Mouse (Mus musculus) skeletal muscle tissue, adult 2 months (tissue): ENCODE results near the gene Fam83e.

Experiments used
- DNase-seq: peaks from one replicate; pipeline ENCODE4 v3.0.0-alpha.2; 2012; ENCODE audit warnings: low read depth, low spot score

Fam83e gene

DNA sequence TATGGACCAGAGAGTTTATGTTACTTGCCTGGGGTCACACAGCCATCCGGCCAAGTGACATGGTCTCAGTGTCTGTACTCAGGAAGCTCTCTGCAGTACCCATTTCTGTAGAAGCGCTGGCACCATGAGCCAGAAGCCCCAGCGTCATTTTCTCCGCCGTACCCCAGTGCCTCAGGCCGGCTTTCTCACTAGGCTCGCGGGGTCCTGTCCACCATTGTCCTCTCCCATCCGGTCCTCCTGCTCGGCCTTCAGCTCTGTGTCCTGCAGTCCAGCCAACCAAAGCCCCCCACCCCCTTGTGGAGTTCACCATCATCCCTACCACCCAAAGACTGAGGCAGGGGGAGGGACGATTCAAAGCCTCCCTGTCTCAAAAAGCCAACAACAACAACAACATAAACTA lies 19.4 kb upstream of the Fam83e start:
- no peak for DNase-seq

DNA sequence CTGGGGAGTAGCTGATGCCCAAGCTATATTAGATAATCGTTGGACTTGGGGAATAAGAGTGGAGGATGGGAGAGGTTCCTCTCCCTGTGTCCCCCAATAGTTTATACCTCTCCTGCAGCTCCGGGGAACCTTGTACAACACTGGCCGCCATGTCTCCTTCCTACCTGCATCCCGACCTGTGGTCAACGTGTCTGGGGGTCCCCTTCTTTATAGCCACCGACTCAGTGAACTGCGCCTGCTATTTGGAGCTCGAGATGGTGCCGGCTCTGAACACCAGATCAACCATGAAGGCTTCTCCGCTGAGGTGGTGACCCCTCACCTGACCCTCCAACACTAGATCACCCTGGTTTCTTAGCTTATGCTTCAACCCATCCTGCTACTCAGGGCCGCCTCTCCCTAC lies 18.7 kb upstream of the Fam83e start:
- DNase-seq = no peak

DNA sequence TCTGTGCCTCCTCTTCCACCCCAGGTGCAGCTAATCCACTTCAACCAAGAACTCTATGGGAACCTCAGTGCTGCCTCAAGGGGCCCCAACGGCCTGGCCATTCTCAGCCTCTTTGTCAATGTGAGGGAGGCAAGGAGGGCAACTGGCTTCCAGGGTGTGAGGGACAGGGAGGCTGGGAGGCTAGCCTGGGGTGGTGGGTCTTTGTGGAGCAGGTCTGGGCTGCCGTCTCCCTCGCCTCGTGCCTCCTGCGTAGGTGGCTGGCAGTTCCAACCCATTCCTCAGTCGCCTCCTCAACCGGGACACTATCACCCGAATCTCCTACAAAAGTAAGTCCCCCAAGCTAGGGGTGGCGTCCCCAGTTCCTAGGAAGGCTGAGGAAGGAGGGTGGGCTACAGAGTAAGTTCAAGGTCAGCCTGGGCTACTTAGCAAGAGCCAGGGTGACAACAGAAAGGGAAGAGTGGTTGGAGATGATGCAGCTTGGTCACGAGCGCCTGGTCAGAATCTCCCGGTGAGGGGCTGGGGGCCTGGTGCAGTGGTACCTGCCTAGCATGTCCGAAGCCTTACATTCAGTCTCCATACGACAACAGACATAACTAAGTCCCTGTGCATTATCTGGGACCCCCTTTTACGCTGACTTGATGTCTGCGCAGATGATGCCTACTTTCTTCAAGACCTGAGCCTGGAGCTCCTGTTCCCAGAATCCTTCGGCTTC lies 18.0 kb upstream of the Fam83e start:
- no peak for DNase-seq

DNA sequence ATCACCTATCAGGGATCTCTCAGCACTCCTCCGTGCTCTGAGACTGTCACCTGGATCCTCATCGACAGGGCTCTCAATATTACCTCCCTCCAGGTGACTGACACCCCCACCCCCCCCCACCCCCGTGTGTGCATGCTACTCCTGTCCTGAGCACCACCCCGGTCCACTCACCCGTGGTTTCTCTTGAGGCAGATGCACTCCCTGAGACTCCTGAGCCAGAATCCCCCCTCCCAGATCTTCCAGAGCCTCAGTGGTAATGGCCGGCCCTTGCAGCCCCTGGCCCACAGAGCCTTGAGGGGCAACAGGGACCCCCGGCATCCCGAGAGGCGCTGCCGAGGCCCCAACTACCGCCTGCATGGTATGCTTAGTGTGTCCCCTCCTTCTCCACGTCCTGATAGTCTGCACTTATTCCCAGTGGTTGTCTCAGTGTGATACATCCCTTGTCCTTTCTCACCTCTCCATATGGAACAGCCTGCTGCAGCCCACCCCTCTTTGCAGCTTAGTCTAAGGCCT lies 17.4 kb upstream of the Fam83e start:
- DNase-seq = no peak

DNA sequence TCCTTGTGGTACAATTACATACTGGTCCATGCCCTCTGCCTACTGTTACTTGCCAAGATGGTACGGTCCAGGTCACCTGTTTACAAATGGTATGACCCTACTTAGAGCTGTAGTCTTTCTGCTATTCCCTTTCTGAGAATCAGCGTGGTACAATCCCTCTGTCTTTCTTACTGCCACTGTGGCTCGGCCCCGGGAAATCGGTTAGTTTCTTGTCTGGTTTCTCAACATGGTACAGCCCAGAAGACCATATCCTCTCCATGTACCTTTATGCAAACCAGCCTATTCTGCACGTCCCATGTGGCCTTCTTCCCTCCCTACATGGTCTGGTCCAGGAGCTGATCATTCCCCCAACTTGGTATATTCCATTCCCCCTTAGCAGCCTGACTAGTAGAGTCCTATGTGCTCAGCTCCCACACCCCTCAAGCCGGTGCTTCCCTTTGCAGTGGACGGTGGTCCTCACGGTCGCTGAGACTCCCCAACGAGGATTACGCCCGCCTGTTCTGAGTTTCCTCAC lies 16.9 kb upstream of the Fam83e start:
- DNase-seq = peak; percentile 95

DNA sequence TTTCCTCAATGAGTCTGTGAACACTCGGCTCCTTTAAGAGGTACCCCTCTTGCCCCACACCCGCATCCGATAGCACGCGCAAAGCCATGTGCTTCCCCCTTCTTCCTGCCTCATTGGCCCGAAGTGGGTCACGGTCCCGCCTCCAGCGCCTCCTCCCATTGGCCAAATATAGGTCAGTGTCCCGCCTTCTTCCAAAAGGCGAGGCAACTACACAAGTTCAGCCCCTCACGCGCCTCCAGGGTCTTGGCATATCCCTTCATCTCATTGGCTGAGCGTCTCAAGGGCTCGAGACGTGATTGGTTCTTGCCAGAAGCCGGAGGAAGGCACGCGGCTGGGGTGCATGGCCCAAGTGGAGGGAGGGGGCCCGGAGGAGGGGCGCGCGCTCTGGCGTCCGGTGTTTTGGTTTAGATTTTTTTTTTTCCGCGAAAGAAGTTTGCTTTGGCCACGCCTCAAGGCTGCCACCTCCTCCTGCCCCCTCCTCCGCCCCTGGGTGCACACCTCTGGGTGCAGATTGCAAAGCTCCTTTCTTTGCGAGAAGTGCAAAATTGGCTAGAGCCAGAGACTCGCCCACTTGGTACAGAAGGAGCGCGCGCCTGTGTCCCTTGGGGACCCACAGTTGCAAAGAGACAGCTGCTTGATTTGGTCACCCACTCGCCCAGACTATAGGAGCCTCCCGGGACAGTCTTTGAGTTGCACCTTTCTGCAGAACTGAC lies 16.1 kb upstream of the Fam83e start, which contains the start of gene Dbp:
TSS of gene Dbp (plus strand) at position 359 of the 713 bp plus-strand sequence.
- peak; percentile 100 for DNase-seq

DNA sequence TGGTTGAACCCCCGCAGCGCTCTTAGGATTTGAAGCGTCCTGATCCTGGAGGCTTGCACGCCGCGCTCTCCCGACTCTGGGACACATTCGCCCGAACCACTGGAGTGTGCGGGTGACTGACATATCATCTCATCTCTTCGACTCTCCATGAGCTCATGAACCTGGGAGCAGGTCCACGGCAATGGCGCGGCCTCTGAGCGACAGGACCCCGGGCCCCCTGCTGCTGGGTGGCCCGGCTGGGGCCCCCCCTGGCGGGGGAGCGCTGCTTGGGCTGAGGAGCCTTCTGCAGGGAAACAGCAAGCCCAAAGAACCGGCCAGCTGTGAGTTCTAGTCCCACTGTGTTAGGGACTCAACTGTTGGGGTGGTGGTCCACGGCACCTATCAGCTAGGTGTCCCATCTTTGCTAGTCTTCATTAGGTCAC lies 15.6 kb upstream of the Fam83e start:
- DNase-seq = no peak

DNA sequence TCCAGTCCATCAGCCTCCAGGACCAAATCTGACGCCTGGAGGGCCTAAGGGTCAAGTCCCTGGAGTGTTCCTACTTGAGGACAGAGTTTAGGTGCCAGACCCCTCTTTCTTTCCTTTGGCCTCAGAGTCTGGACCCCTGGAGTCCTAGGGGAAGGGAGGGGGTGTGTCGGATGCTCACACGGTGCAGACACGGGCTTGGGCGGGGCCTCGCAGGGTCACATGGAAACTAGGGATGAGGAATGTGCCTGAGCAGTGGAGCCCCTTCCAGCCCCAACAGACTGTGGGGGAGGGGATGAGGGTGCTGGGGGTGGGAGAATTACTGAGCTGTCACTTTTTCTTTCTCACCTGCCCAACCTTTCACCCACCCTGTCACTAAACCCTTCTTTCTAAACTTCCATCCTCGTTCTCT lies 15.1 kb upstream of the Fam83e start:
- peak; percentile 97 for DNase-seq

DNA sequence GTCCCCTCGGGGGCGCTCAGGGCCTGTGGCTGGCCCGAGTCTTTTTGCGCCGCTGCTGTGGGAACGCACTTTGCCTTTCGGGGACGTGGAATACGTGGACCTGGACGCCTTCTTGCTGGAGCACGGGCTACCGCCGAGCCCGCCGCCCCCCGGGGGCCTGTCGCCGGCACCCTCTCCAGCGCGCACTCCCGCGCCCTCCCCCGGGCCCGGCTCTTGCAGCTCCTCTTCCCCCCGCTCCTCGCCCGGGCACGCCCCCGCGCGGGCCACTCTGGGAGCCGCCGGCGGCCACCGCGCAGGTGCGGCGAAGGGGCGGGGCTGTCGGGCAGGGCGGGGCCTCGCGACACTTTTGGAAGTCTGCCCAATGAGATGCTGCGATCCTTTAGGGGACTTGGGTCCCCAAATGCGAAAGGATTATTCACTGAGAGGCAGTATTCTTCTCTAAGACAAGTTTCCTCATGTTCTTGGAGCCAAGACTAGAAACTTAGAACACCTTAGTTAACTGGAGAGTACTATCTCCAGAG lies 14.2 kb upstream of the Fam83e start:
- DNase-seq = peak; percentile 96

DNA sequence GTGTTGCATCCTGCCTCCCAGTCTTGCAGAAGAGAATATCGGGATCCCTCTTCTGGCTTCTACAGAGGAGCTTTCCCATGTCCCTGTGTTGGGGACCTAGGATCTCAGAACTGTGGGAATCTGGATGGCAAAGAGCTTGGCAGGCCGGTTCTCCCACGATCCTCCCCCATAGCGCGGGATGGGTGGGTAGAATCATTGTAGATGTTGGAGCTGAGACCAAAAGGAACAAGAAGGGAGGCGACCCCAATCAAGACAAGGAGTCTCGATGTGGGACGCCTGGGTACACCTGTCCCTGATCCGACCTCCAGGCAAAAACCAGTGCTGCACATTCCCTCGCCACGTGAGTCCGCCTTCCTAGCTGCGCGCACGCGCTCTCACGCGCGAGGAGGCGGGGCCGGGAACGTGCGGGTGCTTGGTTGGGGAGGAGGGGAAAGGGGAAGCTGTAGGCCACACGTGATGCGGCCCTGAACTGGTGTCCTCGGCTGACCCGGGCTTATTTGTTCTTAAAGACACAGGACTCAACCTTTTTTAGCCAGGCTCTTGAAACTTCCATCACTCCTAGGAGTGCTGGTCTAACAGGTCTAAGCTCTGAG lies 13.5 kb upstream of the Fam83e start:
- peak; percentile 99 for DNase-seq

DNA sequence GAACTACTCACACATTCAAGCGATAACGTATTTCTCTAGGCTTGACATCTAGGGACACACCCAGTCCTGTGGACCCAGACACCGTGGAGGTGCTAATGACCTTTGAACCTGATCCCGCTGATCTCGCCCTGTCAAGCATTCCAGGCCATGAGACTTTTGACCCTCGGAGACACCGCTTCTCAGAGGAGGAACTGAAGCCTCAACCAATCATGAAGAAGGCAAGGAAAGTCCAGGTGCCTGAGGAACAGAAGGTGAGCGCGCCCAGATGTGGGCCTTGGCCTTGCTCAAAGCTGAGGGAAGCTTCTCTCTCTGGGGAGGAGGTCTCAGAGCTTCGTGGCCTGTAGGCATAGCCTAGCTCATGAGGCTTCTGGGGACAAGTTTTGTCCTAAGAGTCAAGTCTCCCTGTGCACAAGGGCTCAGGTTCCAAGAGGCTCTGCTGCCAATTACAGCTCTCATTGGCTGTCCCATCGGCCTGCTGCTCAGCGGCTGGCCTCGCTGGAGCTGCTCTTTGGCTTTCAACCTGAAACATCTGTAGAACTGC lies 12.7 kb upstream of the Fam83e start:
- DNase-seq = peak; percentile 84

DNA sequence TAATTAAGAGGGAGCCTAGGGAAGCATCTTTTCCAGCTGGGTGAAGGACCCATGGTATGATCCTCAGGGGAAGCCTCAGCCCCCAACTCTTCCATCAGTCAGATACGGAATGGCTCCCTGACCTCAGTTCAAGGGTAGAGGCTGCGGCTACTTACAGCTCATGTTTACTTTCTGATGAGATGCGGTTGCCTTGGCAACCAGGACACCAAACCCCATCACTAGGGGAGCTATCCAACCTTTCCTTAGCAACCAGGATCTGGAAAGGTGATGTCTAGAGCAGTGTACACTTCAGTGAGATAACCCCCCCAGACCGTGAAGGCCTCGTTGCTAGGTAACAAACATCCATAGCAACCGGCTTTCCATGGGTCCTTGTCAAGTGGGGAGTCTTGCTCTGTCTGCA lies 12.0 kb upstream of the Fam83e start:
- DNase-seq = peak; percentile 68

DNA sequence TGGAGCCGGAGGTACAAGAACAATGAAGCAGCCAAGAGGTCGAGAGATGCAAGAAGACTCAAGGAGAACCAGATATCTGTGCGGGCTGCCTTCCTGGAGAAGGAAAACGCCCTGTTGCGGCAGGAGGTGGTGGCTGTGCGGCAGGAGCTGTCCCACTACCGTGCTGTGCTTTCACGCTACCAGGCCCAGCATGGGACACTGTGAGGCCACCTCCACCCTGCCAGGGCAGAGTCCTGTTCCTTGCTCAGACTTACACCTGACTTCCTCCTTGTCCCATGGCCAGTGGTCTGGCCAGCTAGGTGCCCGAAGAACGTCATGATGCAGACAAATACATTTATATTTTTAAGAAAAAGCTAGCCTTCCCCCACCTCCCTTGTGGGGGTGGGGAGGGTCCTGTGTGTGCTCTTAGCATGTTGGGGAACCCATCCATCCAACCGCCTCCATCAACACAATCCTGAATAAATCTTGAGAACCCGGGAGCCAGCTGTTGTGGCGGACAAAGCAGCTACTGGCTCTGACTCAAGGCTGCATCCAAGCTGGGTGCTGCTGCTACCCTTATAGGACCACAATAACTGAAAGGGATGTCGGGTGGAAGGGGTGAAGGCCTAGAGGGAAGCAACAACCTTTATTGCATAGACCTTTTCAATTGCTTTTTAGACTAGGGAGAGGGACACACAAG lies 11.2 kb upstream of the Fam83e start:
- no peak for DNase-seq

DNA sequence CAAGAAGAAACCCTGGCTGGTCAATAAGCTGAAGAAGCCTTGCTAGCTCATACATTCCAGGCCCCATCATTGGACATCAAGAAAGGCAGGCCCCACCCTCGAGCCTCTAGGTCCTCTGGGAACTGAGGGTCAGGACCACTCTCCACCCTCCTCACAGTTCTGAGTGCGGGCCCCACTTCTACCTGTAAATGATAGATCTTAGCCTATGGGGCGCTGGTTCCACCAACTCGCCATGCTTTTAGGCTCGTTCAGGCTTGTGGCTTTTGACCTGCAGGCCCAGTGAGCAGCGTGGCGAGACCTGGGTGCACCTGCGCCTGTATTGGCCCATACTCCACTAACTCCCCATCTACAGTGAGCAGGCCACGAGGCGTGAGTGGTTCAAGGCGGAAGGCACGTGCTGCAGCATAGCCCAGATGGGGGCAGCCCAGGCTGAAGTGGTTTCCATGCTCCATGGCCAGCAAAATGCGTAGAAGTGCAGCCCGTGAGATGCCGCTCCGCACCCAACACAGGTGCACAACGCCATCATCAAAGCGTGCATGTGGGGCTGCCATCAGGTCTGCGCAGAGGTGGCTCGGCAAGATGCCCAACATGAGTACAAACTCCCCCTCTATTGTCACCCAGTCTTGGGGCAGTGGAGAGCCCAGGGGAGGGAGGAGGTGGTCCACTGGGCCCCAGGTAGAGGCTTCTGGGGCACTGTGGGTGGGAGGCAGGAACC lies 10.4 kb upstream of the Fam83e start:
- peak; percentile 59 for DNase-seq

DNA sequence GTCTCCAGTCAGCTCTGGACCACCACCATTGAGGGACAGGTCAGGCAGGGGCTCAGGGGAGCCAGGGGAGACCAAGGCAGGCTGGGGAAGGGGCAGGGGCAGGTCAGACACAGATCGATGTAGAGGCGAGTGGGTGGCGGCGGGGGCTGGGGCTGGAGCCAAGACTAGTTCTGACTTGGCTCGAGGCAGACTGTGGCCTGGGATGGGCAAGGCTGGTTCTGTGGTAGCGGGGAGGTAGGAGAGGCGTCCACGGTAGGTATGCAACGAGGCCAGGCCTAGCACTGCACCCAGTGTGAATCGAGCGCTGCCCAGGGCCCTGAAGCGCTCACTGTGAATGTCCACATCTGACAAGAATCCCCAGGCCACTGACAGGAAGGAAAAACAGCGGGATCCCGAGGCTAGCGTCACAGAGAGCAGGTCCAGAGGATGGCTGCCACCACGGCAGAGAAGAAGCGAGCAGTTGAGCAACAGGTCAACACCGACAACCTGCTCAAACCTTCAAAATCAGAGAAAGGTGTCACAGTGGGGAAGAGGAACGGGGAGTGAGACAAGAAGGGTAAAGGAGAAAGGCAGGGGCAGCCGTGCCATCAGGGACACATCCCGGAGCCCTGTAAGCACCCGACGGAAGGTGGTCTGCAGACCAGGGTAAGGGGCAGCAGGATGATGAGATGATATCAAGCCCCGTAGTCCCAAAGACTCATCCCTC lies 9.5 kb upstream of the Fam83e start:
- peak; percentile 63 for DNase-seq

DNA sequence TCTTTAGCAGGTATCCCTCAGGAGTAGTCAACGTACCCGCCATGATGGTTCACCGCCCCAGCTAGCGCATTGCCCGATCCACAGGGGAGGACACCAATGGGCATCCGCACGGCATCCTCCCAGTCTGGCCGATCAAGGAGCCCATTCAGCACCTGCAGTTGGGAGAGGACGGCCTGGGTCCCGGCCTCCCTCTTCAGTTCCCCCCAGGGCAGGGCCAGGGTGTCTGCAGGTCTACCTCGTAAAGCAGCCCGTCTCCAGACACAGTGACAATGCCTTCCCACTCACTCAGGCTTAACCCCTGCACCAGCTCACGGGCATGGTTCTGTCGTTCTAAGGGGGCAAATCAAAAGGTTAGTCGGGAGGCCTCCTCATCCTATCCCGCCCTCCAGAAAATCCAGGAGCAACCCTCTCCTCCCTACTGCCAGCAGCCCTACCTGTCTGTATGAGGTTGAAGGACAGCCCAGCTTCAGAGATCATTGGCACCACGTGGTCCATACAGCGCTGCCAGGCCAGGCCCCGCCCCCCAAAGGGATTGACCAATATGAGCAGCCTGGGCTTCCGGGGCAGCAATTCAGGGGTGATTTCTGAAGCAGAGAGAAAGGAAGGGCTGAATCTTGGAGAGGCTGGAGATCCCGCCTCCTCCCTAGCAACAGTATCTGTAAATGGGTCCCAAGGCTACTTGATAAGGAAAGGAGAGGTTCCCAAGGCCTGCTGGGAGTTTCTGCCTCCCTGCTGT lies 8.8 kb upstream of the Fam83e start:
- DNase-seq = peak; percentile 78

DNA sequence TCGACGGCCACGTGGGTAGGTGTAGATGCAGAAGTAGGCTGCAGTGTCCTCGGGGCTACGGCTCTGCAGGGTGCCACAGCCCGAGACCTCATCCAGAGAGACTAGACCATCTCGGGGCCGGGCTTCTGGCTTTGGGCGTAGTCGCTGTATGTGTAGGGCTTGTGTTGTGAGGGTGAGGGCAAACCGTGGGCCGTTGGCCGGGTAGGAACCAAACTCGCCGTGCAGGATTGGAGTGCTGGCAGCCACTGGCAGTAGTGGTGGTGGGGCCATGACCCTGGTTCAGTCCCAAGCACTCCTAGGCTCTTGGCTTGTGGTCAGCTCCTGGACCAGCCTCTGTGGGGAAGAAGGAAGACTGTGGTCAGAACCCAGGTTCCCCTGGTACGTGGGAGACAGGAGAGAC lies 7.6 kb upstream of the Fam83e start:
- no peak for DNase-seq

DNA sequence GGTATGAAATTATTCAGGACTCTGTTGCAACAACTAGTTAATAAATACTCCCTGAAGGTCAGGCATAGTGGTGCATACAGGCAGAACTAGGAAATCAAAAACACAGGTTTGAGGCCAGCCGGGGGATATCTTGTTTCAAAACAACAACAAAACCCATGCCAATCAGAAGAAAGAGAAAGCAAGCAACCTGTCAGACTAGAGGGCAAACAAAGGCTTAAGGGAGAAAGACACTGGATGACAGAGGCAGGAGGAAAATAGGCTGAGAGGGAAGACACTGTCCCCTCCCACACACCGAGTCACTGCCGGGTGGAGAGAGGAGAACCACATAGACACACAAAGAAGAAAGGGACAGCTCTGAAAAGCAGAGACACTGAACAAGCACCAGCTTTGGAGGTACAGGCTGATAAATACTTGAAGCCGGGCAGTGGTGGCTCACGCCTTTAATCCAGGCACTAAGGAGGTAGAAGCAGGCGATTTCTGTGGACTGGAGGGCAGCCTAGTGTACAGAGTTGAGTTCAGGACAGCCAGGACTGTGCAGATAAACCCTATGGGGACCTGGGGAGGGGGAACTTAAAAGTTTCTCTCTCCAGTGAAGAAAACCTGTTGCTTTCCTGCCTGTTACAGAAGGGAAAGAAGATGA lies 7.0 kb upstream of the Fam83e start:
- no peak for DNase-seq

DNA sequence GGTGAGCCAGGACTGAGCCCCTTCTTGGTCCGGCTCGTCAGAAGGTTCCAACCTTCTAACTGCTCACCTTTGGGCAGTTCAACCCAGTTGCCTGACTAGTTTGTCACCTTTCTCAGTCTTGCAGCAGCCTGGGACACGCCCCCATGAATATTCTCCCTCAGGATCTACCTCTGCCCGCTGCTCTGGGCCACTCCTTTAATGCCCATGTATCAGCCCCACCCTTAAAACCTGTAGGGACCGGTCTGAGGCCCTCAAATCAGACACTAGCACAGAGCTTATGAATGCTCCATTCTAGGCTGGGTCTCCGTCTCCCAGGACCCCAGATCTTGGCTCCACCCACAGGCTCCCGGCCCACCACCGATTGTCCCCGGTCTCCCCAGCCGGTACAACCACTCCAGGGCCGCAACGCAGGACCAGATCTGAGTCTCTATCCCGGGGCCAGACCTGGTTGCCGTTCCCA lies 6.4 kb upstream of the Fam83e start:
- DNase-seq = no peak
